Mouse (Mus musculus) stomach, postnatal 0 days (tissue): ENCODE results near the gene Gcn1l1. TPM values are rescaled to one million over a fixed set of nuclear protein-coding genes. Genes with fewer than 3 reads are reported as not detected.

Experiments used
- ATAC-seq: fragments of 200-750 bp; cut with Nextera tagmentation; 2 replicates; pipeline ENCODE4 v1.8.0; 2017; ENCODE audit not compliant: low FRiP score, low TSS enrichment
- DNase-seq: peaks from one replicate; pipeline ENCODE4 v3.0.0-alpha.2; 2016; ENCODE audit warnings: low spot score
- H3K27ac ChIP-seq: fragments of 300-500 bp; sonication (generic); replicated peaks from 2 replicates; pipeline ENCODE4 v1.5.1; 2014; ENCODE audit warnings: mild to moderate bottlenecking, control low read depth
- H3K27me3 ChIP-seq: fragments of 300-500 bp; sonication (generic); 2 replicates; pipeline ENCODE4 v1.6.1; 2014; ENCODE audit warnings: low read length; ENCODE audit not compliant: control insufficient read depth, insufficient read depth
- H3K36me3 ChIP-seq: fragments of 300-500 bp; sonication (generic); 2 replicates; pipeline ENCODE4 v1.6.1; 2014; ENCODE audit warnings: low read length, mixed read lengths; ENCODE audit not compliant: control insufficient read depth, insufficient read depth
- H3K4me1 ChIP-seq: fragments of 300-500 bp; sonication (generic); replicated peaks from 2 replicates; pipeline ENCODE4 v1.6.1; 2014; ENCODE audit warnings: antibody characterized with exemption; ENCODE audit not compliant: control insufficient read depth, insufficient read depth
- H3K4me2 ChIP-seq: fragments of 300-500 bp; sonication (generic); replicated peaks from 2 replicates; pipeline ENCODE4 v1.6.1; 2014; ENCODE audit warnings: low read depth, mild to moderate bottlenecking, control low read depth, moderate library complexity
- H3K4me3 ChIP-seq: fragments of 300-500 bp; sonication (generic); 2 replicates; pipeline ENCODE4 v1.5.1; 2014; ENCODE audit warnings: low read depth, low read length, control low read depth
- H3K9ac ChIP-seq: fragments of 300-500 bp; sonication (generic); 2 replicates; pipeline ENCODE4 v1.6.1; 2014; ENCODE audit warnings: mild to moderate bottlenecking, low read length, control low read depth, mixed read lengths
- H3K9me3 ChIP-seq: fragments of 300-500 bp; sonication (generic); 2 replicates; pipeline ENCODE4 v1.6.1; 2016; ENCODE audit warnings: low read length; ENCODE audit not compliant: control insufficient read depth
- CTCF ChIP-seq: IDR thresholded peaks from 2 replicates; pipeline ENCODE4 v1.5.1; 2016; ENCODE audit warnings: antibody characterized with exemption, low read depth, mild to moderate bottlenecking, moderate library complexity
- EP300 ChIP-seq: optimal IDR thresholded peaks from 2 replicates; pipeline ENCODE3; 2016; ENCODE audit warnings: antibody characterized with exemption
- WGBS: fragments of 180-500 bp; shearing (Covaris S2); extraction: QIAGEN DNeasy Blood & Tissue Kit; methylation state at CpG from one replicate; pipeline ENCODE4 v1.1.7; 2014; 5-methylcytosine and 5-hydroxymethylcytosine counted together
- polyA plus RNA-seq: library from polyadenylated mRNA; unstranded; fragments of >200 nt; fragmentation: Nextera tagmentation; extraction: Ambion mirVana; gene quantifications from 2 replicates; pipeline ENCODE4 v1.2.1, GENCODE M21; 2015

Gene Gcn1l1
- polyA plus RNA-seq, 1 experiment from 2014 or later: 11.7 TPM

- no peaks in the 10 kb centered on the region for H3K36me3 ChIP-seq
- WGBS: 85% methylated on average over 4 of the region's 4 CpGs
- DNase-seq (no peak), ATAC-seq (no peak)
- TF ChIP-seq CTCF: no peak
- TF ChIP-seq EP300: no peak
- H3K4me1 ChIP-seq: no peaks in the 10 kb centered on the region; the same call in 1 of the 2 replicates
- no peaks in the 10 kb centered on the region for H3K9me3 ChIP-seq
- H3K4me2 ChIP-seq: no peak overlapping the region
- no peaks in the 10 kb centered on the region for H3K27me3 ChIP-seq
- H3K4me3 ChIP-seq: no peak overlapping the region
- no peak overlapping the region for H3K9ac ChIP-seq
- H3K27ac ChIP-seq: no peak overlapping the region
These were observed 64.6 kb downstream of the Gcn1l1 start for GRCm38 (mm10) chr5:115629672-115630071.

GRCm38 (mm10) chr5:115630291-115630690, 65.2 kb downstream of the Gcn1l1 start:
- H3K27me3 ChIP-seq: no peaks in the 10 kb centered on the region
- no peak overlapping the region for H3K4me3 ChIP-seq
- H3K9ac ChIP-seq: no peak overlapping the region
- H3K9me3 ChIP-seq: no peaks in the 10 kb centered on the region
- ATAC-seq (no peak), DNase-seq (no peak)
- no peak for TF ChIP-seq CTCF
- no peak for TF ChIP-seq EP300
- no peak overlapping the region for H3K27ac ChIP-seq
- 52% methylated on average over 5 of the region's 5 CpGs for WGBS
- H3K36me3 ChIP-seq: no peaks in the 10 kb centered on the region
- H3K4me1 ChIP-seq: no peaks in the 10 kb centered on the region; the same call in 1 of the 2 replicates
- H3K4me2 ChIP-seq: no peak overlapping the region

DNA sequence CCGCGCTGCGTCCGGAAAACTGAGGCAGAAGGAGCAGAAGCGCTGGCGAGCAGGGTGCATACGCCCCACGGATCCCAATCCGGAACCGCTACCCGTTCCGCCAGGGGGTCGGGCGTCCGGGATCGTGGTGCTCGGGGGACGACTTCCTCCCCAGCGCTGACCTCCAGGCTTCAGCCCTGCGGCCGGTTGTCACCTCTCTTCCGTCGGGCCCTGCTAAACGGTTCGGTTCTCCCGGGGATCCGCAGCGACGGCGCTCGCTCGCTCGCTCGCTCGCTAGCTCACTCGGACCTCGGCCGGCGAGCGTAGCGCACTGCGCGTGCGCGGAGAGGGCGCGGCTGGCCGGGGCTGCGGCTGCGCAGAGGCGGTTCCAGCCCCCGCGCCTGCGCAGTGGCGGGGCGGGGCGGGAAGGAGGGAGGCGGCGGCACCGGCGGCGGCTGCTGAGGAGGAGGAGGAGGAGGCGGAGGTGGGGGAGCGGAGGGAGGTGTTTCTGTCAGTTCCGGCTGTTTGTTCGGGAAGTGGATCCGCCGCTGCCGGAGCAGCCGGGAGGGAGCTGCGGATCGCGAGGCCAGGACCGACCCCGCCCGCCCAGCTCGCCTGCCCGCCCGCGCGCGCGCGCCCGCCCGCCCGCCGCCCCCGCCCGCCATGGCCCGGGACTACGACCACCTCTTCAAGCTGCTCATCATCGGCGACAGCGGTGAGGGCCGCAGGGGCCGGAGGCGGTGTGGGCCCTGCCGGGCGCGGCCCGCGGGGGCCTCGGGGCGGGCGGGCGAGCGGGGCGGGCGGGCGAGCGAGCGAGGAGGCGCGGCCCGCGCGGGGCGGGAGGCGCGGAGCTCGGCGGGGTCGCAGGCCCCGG, 66.7 kb downstream of the Gcn1l1 start, which contains the start of gene Rab35:
Gene Rab35, plus strand, starts transcription at position 404 of the 853 bp plus-strand sequence.
- H3K9me3 ChIP-seq: no peaks in the 10 kb centered on the region
- TF ChIP-seq CTCF: peak; percentile 35; the same call in 1 of the 2 replicates
- TF ChIP-seq EP300: no peak
- 1% methylated on average over 65 of the region's 125 CpGs for WGBS

GRCm38 (mm10) chr5:115632358-115632714, 67.3 kb downstream of the Gcn1l1 start:
- no peak for TF ChIP-seq EP300
- Histone ChIP-seq H3K4me2 (peak overlapping the region; percentile 79), H3K27me3 (no peaks in the 10 kb centered on the region), H3K9me3 (no peaks in the 10 kb centered on the region), H3K4me3 (peak overlapping the region; percentile 82), H3K4me1 (no peaks in the 10 kb centered on the region; the same call in 1 of the 2 replicates), H3K27ac (peak overlapping the region; percentile 90), H3K9ac (peak overlapping the region; percentile 92), H3K36me3 (no peaks in the 10 kb centered on the region)
- ATAC-seq (no peak; the same call in 1 of the 2 replicates), DNase-seq (peak; percentile 53)
- 1% methylated on average over 27 of the region's 30 CpGs for WGBS

More for the DNA sequence above, 66.7 kb downstream of the Gcn1l1 start, which contains the start of gene Rab35:
- ATAC-seq: peak; percentile 89
- peak within 1 kb of the TSS; percentile 82 for H3K4me3 ChIP-seq
- peak within 1 kb of the TSS; percentile 92 for H3K9ac ChIP-seq
- no peaks in the 10 kb centered on the region; the same call in 1 of the 2 replicates for H3K4me1 ChIP-seq
- no peaks in the 10 kb centered on the region for H3K36me3 ChIP-seq
- H3K27ac ChIP-seq: peak within 1 kb of the TSS; percentile 90
- no peaks in the 10 kb centered on the region for H3K27me3 ChIP-seq
- peak within 1 kb of the TSS; percentile 89 for H3K4me2 ChIP-seq
- peak; percentile 96 for DNase-seq

DNA sequence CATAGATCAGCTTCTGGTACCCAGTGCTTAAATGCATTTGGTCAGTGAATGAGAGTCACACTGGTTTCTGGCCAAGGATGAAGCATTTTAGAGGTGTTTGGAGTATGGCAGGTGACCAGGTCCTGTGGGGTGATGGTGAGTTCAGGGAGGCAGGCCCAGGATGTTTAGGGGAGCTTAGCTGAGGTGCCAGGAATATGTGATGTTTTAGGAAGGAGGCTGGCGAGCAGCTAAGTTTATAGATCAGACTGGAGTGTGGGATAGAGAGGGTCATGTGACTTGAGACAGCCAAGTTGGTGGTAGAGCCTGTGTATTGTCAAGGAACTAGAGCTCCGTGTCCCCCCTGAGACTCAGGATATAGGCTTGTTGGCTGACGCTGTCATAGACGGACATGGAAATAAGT, 68.0 kb downstream of the Gcn1l1 start:
- DNase-seq (no peak), ATAC-seq (no peak)
- H3K27ac ChIP-seq: peak overlapping the region; percentile 9
- no peaks in the 10 kb centered on the region for H3K9me3 ChIP-seq
- H3K4me2 ChIP-seq: peak overlapping the region; percentile 79
- WGBS: 47% methylated on average over 4 of the region's 4 CpGs
- H3K4me3 ChIP-seq: peak overlapping the region; percentile 82
- no peak for TF ChIP-seq CTCF
- TF ChIP-seq EP300: no peak
- H3K9ac ChIP-seq: no peak overlapping the region; the same call in 1 of the 2 replicates
- no peaks in the 10 kb centered on the region; the same call in 1 of the 2 replicates for H3K4me1 ChIP-seq
- no peaks in the 10 kb centered on the region for H3K36me3 ChIP-seq
- no peaks in the 10 kb centered on the region for H3K27me3 ChIP-seq

- Histone ChIP-seq H3K4me2 (no peak overlapping the region), H3K36me3 (peaks cover 2% of the 10 kb centered on the region; the same call in 1 of the 2 replicates), H3K9me3 (no peaks in the 10 kb centered on the region), H3K4me3 (no peak overlapping the region), H3K4me1 (no peaks in the 10 kb centered on the region; the same call in 1 of the 2 replicates), H3K9ac (no peak overlapping the region), H3K27ac (no peak overlapping the region), H3K27me3 (no peaks in the 10 kb centered on the region)
- WGBS: 87% methylated on average over 8 of the region's 8 CpGs
- TF ChIP-seq CTCF (no peak), EP300 (no peak)
- ATAC-seq: no peak
- no peak for DNase-seq
These were observed 69.0 kb downstream of the Gcn1l1 start for GRCm38 (mm10) chr5:115634046-115634445.
